Mouse (Mus musculus) kidney, adult 2 months (tissue): ENCODE data around the gene Zgpat. TPM values are rescaled to one million over a fixed set of nuclear protein-coding genes. Genes with fewer than 3 reads are reported as not detected.

Experiments used
- DNase-seq: peaks from one replicate; pipeline ENCODE4 v3.0.0; 2021
- H3K27ac ChIP-seq: fragments of 200-500 bp; 2 replicates; pipeline ENCODE4 v1.5.1; 2012; ENCODE audit warnings: low read depth, low read length, control low read depth, inconsistent platforms; ENCODE audit not compliant: insufficient read depth
- H3K27me3 ChIP-seq: fragments of 200-500 bp; replicated peaks from 2 replicates; pipeline ENCODE4 v1.6.1; 2012; ENCODE audit warnings: mild to moderate bottlenecking, moderate library complexity, low read length, inconsistent platforms; ENCODE audit not compliant: control insufficient read depth, insufficient read depth
- H3K36me3 ChIP-seq: fragments of 200-500 bp; 2 replicates; pipeline ENCODE4 v1.6.1; 2012; ENCODE audit warnings: mild to moderate bottlenecking, moderate library complexity, low read length, inconsistent platforms; ENCODE audit not compliant: control insufficient read depth, insufficient read depth
- H3K4me1 ChIP-seq: fragments of 200-500 bp; 2 replicates; pipeline ENCODE4 v1.6.1; 2011; ENCODE audit warnings: low read length; ENCODE audit not compliant: control insufficient read depth, insufficient read depth
- H3K4me3 ChIP-seq: fragments of 200-500 bp; 2 replicates; pipeline ENCODE4 v1.5.1; 2011; ENCODE audit warnings: mild to moderate bottlenecking, low read depth, low read length, control low read depth; ENCODE audit not compliant: insufficient read depth
- CTCF ChIP-seq: fragments of 200-500 bp; conservative IDR thresholded peaks from 2 replicates; pipeline ENCODE4 v1.5.1; 2011; ENCODE audit warnings: low read depth, mild to moderate bottlenecking, control low read depth, low read length, moderate library complexity, mixed read lengths; ENCODE audit not compliant: insufficient read depth, insufficient read length
- POLR2A ChIP-seq: fragments of 200-500 bp; IDR thresholded peaks from one replicate; pipeline ENCODE4 v1.6.1; 2011; ENCODE audit warnings: low read depth, low read length, control low read depth
- WGBS: fragments of 180-500 bp; shearing (Covaris S2); methylation state at CpG from one replicate; pipeline ENCODE4 v1.1.7; 2018; 5-methylcytosine and 5-hydroxymethylcytosine counted together
- polyA plus RNA-seq: library from polyadenylated mRNA; depleted of rRNA; stranded (reverse); fragments of >200 nt; gene quantifications from 2 replicates; pipeline ENCODE4 v1.2.3, GENCODE M21; 2012

Zgpat gene
- polyA plus RNA-seq, 1 experiment: 29.6 TPM

DNA sequence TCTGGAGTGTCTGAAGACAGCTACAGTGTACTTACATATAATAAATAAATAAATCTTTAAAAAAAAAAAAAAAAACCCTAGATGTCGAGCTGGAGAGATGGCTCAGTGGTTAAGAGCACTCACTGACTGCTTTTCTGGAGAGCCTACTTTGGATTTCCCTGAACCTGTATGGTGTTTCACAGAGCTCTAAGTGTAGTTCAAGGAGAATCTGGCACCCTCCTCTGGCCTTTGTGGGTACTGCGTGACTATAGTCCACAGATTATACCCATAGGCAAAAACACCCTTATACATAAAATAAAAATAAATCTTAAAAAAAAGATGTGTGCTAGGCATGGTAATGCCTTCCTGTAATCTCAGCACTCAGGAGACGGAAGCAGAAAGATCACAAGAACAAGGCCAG, 30.7 kb upstream of the Zgpat start:
- TF ChIP-seq CTCF: peak; percentile 49
- TF ChIP-seq POLR2A: no peak
- H3K4me3 ChIP-seq: no peak overlapping the region
- no peaks in the 10 kb centered on the region; the same call in none of the 2 replicates for H3K36me3 ChIP-seq
- H3K4me1 ChIP-seq: no peaks in the 10 kb centered on the region
- H3K27me3 ChIP-seq: no peaks in the 10 kb centered on the region
- no peak overlapping the region for H3K27ac ChIP-seq
- DNase-seq: peak; percentile 78
- WGBS: 65% methylated on average over 3 of the region's 3 CpGs

DNA sequence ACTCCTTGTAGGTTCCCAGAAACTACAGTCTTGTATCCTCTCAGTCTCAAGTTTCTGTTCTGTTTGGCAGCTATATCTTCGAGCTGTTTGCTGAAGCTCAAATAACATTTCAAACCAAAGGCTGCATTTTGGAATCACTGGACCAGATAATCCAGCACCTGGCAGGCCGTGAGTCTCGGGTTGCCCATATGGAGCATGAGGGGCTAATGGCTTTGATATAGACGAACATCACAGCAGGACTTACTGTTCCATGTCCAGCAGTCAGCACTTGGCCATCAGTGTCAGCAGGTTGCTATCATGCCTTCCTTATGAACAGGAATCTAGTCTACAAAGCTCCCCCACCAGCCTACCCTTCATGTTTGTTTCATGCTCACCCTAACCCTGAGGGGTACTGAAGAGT, 24.3 kb upstream of the Zgpat start:
- TF ChIP-seq CTCF: no peak
- no peak for TF ChIP-seq POLR2A
- no peak for DNase-seq
- Histone ChIP-seq H3K27me3 (no peaks in the 10 kb centered on the region), H3K36me3 (no peaks in the 10 kb centered on the region; the same call in none of the 2 replicates), H3K4me1 (no peaks in the 10 kb centered on the region), H3K27ac (no peak overlapping the region), H3K4me3 (no peak overlapping the region)
- WGBS: 51% methylated on average over 4 of the region's 4 CpGs

DNA sequence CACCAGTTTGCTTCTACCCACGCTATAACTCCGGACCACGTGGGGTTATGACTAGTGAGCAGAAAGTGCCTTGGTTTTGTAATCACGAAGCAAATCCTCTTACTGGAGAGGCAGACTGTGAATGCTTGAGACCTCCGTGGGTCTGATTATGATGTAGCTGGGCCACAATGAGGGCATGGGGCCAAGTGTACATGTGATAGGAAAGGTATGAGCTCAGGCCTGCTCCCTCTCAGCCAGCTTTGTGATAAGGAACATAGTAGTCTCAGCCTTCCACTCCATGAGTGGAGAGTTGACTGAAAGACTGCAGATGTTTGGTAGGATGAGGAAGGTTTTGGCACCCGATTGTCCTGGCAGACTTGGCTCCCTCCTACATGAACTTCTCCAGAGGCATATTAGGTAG, 22.0 kb upstream of the Zgpat start:
- no peaks in the 10 kb centered on the region for H3K27me3 ChIP-seq
- H3K4me3 ChIP-seq: no peak overlapping the region
- WGBS: 92% methylated on average over 6 of the region's 6 CpGs
- H3K4me1 ChIP-seq: no peaks in the 10 kb centered on the region
- no peaks in the 10 kb centered on the region; the same call in none of the 2 replicates for H3K36me3 ChIP-seq
- no peak for DNase-seq
- H3K27ac ChIP-seq: no peak overlapping the region
- TF ChIP-seq CTCF (no peak), POLR2A (no peak)

DNA sequence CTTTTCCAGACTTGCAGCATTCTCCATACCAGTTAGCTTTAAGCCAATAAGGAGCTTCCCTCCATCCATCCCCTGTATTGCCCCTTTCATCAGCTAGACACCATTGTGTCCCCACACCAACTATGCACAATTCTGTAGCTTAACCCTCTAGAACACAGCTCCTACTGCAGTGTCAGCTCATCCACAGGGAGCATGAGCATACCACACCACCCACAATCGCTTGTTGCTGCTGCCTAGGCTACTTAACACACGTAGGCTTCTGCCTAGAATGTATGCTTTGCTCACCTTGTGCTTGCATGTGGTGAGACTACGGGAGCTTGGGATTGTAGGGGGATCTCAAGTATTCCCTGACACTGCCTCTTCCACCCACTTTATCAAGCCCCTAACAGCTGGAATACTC, 7.9 kb upstream of the Zgpat start:
- H3K27ac ChIP-seq: no peak overlapping the region
- peaks cover 2% of the 10 kb centered on the region; the same call in 1 of the 2 replicates for H3K36me3 ChIP-seq
- H3K27me3 ChIP-seq: no peaks in the 10 kb centered on the region
- no peak overlapping the region for H3K4me3 ChIP-seq
- no peak for DNase-seq
- H3K4me1 ChIP-seq: no peaks in the 10 kb centered on the region
- TF ChIP-seq CTCF: no peak
- no peak for TF ChIP-seq POLR2A
- 93% methylated on average over 3 of the region's 3 CpGs for WGBS

DNA sequence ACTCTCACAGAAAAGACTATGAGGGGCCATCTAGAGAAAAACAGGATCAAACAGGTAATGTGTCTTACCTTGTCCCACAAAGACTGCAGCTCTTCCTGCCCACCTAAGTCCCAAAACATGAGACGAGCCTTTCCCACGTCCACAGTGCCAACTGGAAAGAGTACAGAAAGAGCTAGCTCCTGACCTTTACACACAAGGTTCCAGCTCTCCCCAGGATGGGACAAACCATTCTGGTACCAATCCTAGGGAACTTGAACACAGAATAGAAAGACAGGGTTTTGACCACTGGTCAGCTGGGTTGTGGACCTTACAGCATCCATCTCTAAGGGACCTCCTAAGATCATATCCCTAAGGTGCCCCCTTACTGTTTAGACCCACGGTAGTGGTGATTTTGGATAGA, 782 bp upstream of the Zgpat start:
- DNase-seq: no peak
- 62% methylated on average over 3 of the region's 3 CpGs for WGBS
- no peak for TF ChIP-seq CTCF
- TF ChIP-seq POLR2A: no peak
- no peaks in the 10 kb centered on the region for H3K27me3 ChIP-seq
- no peak overlapping the region for H3K27ac ChIP-seq
- peaks cover 2% of the 10 kb centered on the region; the same call in 1 of the 2 replicates for H3K36me3 ChIP-seq
- H3K4me3 ChIP-seq: no peak overlapping the region
- peaks cover 6% of the 10 kb centered on the region; the same call in 1 of the 2 replicates for H3K4me1 ChIP-seq

DNA sequence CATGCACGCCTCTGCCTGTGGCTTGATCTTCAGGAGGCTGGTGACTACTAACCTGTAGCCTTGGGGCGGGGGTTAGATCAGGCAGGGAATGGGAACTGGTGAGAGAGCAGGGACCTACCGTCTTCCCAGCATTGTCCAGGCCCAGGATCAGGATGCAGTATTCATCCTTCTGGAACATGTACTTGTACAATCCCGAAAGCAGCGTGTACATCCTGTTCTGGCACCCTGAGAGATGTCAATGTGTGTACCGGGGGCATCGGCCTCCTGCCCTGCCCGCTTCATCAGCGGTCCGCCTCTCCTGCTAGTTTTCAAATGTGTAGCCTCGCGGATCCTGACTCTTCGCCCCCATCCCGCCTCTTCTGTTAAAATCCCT, 255 bp upstream of the Zgpat start:
- 5% methylated on average over 14 of the region's 14 CpGs for WGBS
- Histone ChIP-seq H3K27me3 (no peaks in the 10 kb centered on the region), H3K27ac (no peak overlapping the region), H3K4me3 (peak overlapping the region; percentile 75), H3K4me1 (peaks cover 6% of the 10 kb centered on the region; the same call in 1 of the 2 replicates), H3K36me3 (peaks cover 2% of the 10 kb centered on the region; the same call in 1 of the 2 replicates)
- no peak for TF ChIP-seq POLR2A
- no peak for TF ChIP-seq CTCF
- DNase-seq: no peak

DNA sequence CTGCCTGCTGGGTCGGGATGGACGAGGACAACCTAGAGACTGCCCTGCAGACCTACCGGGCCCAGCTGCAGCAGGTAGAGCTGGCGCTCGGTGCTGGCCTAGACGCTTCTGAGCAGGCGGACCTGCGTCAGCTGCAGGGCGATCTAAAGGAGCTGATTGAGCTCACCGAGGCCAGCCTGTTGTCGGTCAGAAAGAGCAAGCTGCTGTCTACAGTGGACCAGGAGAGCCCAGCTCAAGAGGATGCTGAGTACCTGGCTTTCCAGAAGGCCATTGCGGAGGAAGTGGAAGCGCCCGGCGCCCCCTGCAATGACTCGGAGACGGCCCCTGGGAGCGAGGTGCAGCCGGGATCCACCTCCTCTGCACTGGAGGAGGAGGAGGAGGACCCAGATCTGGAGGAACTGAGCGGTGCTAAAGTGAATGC, 937 bp downstream of the Zgpat start:
- no peak for DNase-seq
- Histone ChIP-seq H3K27ac (peak overlapping the region; percentile 86), H3K36me3 (peaks cover under 1% of the 10 kb centered on the region; the same call in 1 of the 2 replicates), H3K4me1 (peaks cover 6% of the 10 kb centered on the region; the same call in 1 of the 2 replicates), H3K4me3 (peak overlapping the region; percentile 75), H3K27me3 (no peaks in the 10 kb centered on the region)
- TF ChIP-seq POLR2A (no peak), CTCF (no peak)
- under 1% methylated on average over 20 of the region's 20 CpGs for WGBS

DNA sequence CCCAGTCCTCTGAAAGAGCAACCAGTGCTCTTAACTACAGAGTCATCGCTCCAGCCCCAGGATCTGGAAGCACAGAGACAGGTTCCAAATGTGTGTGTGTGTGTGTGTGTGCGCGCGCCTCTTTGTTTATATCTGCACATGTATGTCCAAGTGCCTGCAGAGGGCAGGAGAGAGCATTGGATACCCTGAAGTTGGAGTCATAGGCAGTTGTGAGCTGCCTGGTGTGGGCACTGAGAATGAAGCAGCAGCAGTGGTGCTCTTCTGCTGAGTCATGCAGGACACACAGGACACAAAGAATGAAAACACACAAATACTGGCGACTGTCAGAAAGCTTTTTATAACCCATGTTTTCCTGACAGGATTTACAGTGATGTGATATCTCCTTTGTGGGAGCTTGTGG, 5.3 kb downstream of the Zgpat start:
- DNase-seq: no peak
- no peaks in the 10 kb centered on the region for H3K27me3 ChIP-seq
- no peak overlapping the region for H3K27ac ChIP-seq
- no peak overlapping the region for H3K4me3 ChIP-seq
- WGBS: 93% methylated on average over 5 of the region's 5 CpGs
- no peaks in the 10 kb centered on the region; the same call in 1 of the 2 replicates for H3K36me3 ChIP-seq
- 0 out of 2 replicates have a peak, but pooled peaks have one; percentile 1 for TF ChIP-seq CTCF
- no peak for TF ChIP-seq POLR2A
- H3K4me1 ChIP-seq: peaks cover 3% of the 10 kb centered on the region; the same call in 1 of the 2 replicates
